Mouse (Mus musculus) ES-E14 (cell line): Measurements from ENCODE around the gene Gm9844. TPM values are rescaled to one million over a fixed set of nuclear protein-coding genes. Genes with fewer than 3 reads are reported as not detected.
"Not testable (repeated sequence)": the region's sequence is repeated elsewhere in the genome, so short reads cannot be mapped to it uniquely, and the experiment has no call there.

Experiments used
- DNase-seq: peaks from one replicate; pipeline ENCODE4 v3.0.0-alpha.2; 2013; ENCODE audit warnings: low read depth, low spot score
- H3K27ac ChIP-seq: 2 replicates; pipeline ENCODE4 v1.5.1; 2012; ENCODE audit warnings: low read depth, mild to moderate bottlenecking, low read length, moderate library complexity, mixed read lengths; ENCODE audit not compliant: poor library complexity, insufficient read depth, severe bottlenecking
- H3K36me3 ChIP-seq: 2 replicates; pipeline ENCODE4 v1.6.1; 2012; ENCODE audit warnings: mild to moderate bottlenecking, low read length, moderate library complexity, mixed read lengths; ENCODE audit not compliant: control insufficient read depth, poor library complexity, insufficient read depth, severe bottlenecking
- H3K4me1 ChIP-seq, 2 experiments: fragments of 150-350 bp in 1 of 2; sonication (generic) in 1 of 2; 2 replicates each; pipeline ENCODE4 v1.6.1; 2012; ENCODE audit warnings: low read length in 2 of 2, mild to moderate bottlenecking in 1 of 2, mixed read lengths in 1 of 2; ENCODE audit not compliant: control insufficient read depth in 2 of 2, insufficient read depth in 2 of 2, poor library complexity in 1 of 2
- H3K4me3 ChIP-seq, 2 experiments: fragments of 150-350 bp in 1 of 2; sonication (generic) in 1 of 2; 2 replicates each; pipeline ENCODE4 v1.5.1; 2012; ENCODE audit warnings: low read length in 2 of 2, low read depth in 1 of 2, mild to moderate bottlenecking in 1 of 2, mixed read lengths in 1 of 2; ENCODE audit not compliant: insufficient read depth in 1 of 2, poor library complexity in 1 of 2, severe bottlenecking in 1 of 2
- H3K9ac ChIP-seq: 2 replicates; pipeline ENCODE4 v1.6.1; 2012; ENCODE audit warnings: low read depth, mild to moderate bottlenecking, low read length, mixed read lengths; ENCODE audit not compliant: poor library complexity, insufficient read depth, severe bottlenecking
- H3K9me3 ChIP-seq: fragments of 150-350 bp; sonication (generic); 2 replicates; pipeline ENCODE4 v1.6.1; 2012; ENCODE audit warnings: low read depth, mild to moderate bottlenecking, low read length; ENCODE audit not compliant: control insufficient read depth, insufficient read depth
- CHD2 ChIP-seq: IDR thresholded peaks from 2 replicates; pipeline ENCODE4 v1.6.1; 2014; ENCODE audit warnings: mild to moderate bottlenecking, low read depth, low read length, inconsistent platforms
- HCFC1 ChIP-seq: IDR thresholded peaks from 2 replicates; pipeline ENCODE4 v1.6.1; 2012; ENCODE audit warnings: low read length, inconsistent platforms, borderline replicate concordance; ENCODE audit not compliant: insufficient read depth
- MAFK ChIP-seq: IDR thresholded peaks from 2 replicates; pipeline ENCODE4 v1.6.1; 2014; ENCODE audit warnings: mild to moderate bottlenecking, low read depth, low read length, inconsistent platforms; ENCODE audit not compliant: insufficient read depth
- ZC3H11A ChIP-seq: IDR thresholded peaks from 2 replicates; pipeline ENCODE4 v1.6.1; 2012; ENCODE audit warnings: low read depth, mild to moderate bottlenecking, inconsistent platforms, low read length, borderline replicate concordance
- ZNF384 ChIP-seq: IDR thresholded peaks from 2 replicates; pipeline ENCODE4 v1.6.1; 2012; ENCODE audit warnings: low read depth, low read length, inconsistent platforms
- in situ Hi-C, 2 experiments: fragments of 600-800 bp; cut with MboI; formaldehyde crosslinking; loops; one replicate each; pipeline ENCODE4 v1.15.1; 2025; ENCODE audit warnings: low sequenced_read_pairs in 2 of 2, inconsistent platforms in 1 of 2; ENCODE audit not compliant: unreplicated experiment in 2 of 2
- total RNA-seq: library from RNA; depleted of rRNA; stranded (reverse); fragments of 300-350 nt; gene quantifications from 2 replicates; pipeline ENCODE4 v1.2.3, GENCODE M21; 2012

Gene Gm9844
- total RNA-seq, 1 experiment, result 6.7 TPM

- no peak for DNase-seq
- Histone ChIP-seq H3K36me3 (peaks cover 34% of the 10 kb centered on the region), H3K9ac (no peak overlapping the region), H3K4me1 (peaks cover 0 to 10% of the 10 kb centered on the region in 2 experiments; a peak in 2 of 4 replicates), H3K4me3 (no peak overlapping the region), H3K27ac (no peak overlapping the region), H3K9me3 (no peaks in the 10 kb centered on the region)
- in situ Hi-C loops, result no loop called here
- TF ChIP-seq ZC3H11A (no peak), ZNF384 (peak; percentile 73), CHD2 (no peak), MAFK (no peak), HCFC1 (no peak)
Observed at GRCm38 (mm10) chr7:24892125-24892583, 30.1 kb downstream of the Gm9844 start.

- H3K27ac ChIP-seq, H3K4me3 ChIP-seq, DNase-seq, H3K9ac ChIP-seq, H3K36me3 ChIP-seq, in situ Hi-C loops, H3K9me3 ChIP-seq: not testable (repeated sequence)
- peak; percentile 79 for TF ChIP-seq ZNF384
- peaks cover 0 to 20% of the 10 kb centered on the region in 2 experiments; a peak in 2 of 4 replicates for H3K4me1 ChIP-seq
Observed at GRCm38 (mm10) chr7:24895749-24896148, 33.7 kb downstream of the Gm9844 start.

- no peak overlapping the region for H3K4me3 ChIP-seq
- no peak overlapping the region for H3K27ac ChIP-seq
- H3K9ac ChIP-seq, result no peak overlapping the region
- in situ Hi-C loops, result no loop called here
- no peak for DNase-seq
- H3K9me3 ChIP-seq, result no peaks in the 10 kb centered on the region
- no peaks in the 10 kb centered on the region for H3K36me3 ChIP-seq
- H3K4me1 ChIP-seq, result peaks cover 0 to 20% of the 10 kb centered on the region in 2 experiments; a peak in 2 of 4 replicates
- TF ChIP-seq ZC3H11A, result no peak
- no peak for TF ChIP-seq MAFK
- TF ChIP-seq ZNF384, result no peak
- TF ChIP-seq CHD2, result no peak
- TF ChIP-seq HCFC1, result no peak
Observed at GRCm38 (mm10) chr7:24896269-24896668, 34.3 kb downstream of the Gm9844 start.

GRCm38 (mm10) chr7:24897224-24897623, 35.2 kb downstream of the Gm9844 start, which contains the start of gene Cd79a:
Gene Cd79a (plus strand): TSS chr7:24897381.
- Histone ChIP-seq H3K27ac (no peak within 1 kb of the TSS), H3K4me1 (peaks cover 0 to 19% of the 10 kb centered on the region in 2 experiments; a peak in 2 of 4 replicates), H3K36me3 (no peaks in the 10 kb centered on the region), H3K4me3 (peak within 1 kb of the TSS in 1 of 2 experiments; percentile 21; a peak in 1 of 4 replicates), H3K9ac (no peak within 1 kb of the TSS), H3K9me3 (no peaks in the 10 kb centered on the region)
- TF ChIP-seq ZNF384 (no peak), ZC3H11A (no peak), MAFK (no peak), CHD2 (no peak), HCFC1 (no peak)
- no peak for DNase-seq
- in situ Hi-C loops, result no loop called here

GRCm38 (mm10) chr7:24897959-24898358, 35.9 kb downstream of the Gm9844 start:
- in situ Hi-C loops, result no loop called here
- H3K36me3 ChIP-seq, result no peaks in the 10 kb centered on the region
- TF ChIP-seq ZNF384 (no peak), CHD2 (no peak), ZC3H11A (no peak), HCFC1 (no peak), MAFK (no peak)

More at GRCm38 (mm10) chr7:24897959-24898358, 35.9 kb downstream of the Gm9844 start:
- DNase-seq, result no peak
- H3K4me3 ChIP-seq, result no peak overlapping the region
- H3K9ac ChIP-seq, result no peak overlapping the region
- H3K27ac ChIP-seq, result no peak overlapping the region
- H3K9me3 ChIP-seq, result no peaks in the 10 kb centered on the region
- peaks cover 0 to 18% of the 10 kb centered on the region in 2 experiments; a peak in 1 of 4 replicates for H3K4me1 ChIP-seq
